Mouse (Mus musculus) heart, adult 2 months (tissue): ENCODE results near the gene Spag16. TPM values are rescaled to one million over a fixed set of nuclear protein-coding genes. Genes with fewer than 3 reads are reported as not detected.

Experiments used
- DNase-seq, 2 experiments: peaks; one replicate each; pipeline ENCODE4 v3.0.0; 2021
- H3K27ac ChIP-seq: fragments of 200-600 bp; 2 replicates; pipeline ENCODE4 v1.8.1; 2022
- H3K27me3 ChIP-seq: fragments of 200-500 bp; 2 replicates; pipeline ENCODE4 v1.6.1; 2012; ENCODE audit warnings: mild to moderate bottlenecking, low read length, inconsistent platforms, mixed read lengths; ENCODE audit not compliant: control insufficient read depth, insufficient read depth
- H3K36me3 ChIP-seq: fragments of 200-500 bp; 2 replicates; pipeline ENCODE4 v1.6.1; 2012; ENCODE audit warnings: low read length, inconsistent platforms; ENCODE audit not compliant: control insufficient read depth, insufficient read depth
- H3K4me1 ChIP-seq: fragments of 200-500 bp; 2 replicates; pipeline ENCODE4 v1.6.1; 2011; ENCODE audit warnings: low read length; ENCODE audit not compliant: control insufficient read depth, insufficient read depth
- H3K4me3 ChIP-seq: fragments of 200-600 bp; 2 replicates; pipeline ENCODE4 v1.8.1; 2022
- H3K79me2 ChIP-seq: fragments of 200-500 bp; replicated peaks from 2 replicates; pipeline ENCODE4 v1.6.1; 2012; ENCODE audit warnings: mild to moderate bottlenecking, inconsistent platforms, low read length, moderate library complexity, mixed read lengths; ENCODE audit not compliant: control insufficient read depth, insufficient read depth
- H3K9ac ChIP-seq: fragments of 200-500 bp; 2 replicates; pipeline ENCODE4 v1.6.1; 2012; ENCODE audit warnings: low read depth, mild to moderate bottlenecking, control low read depth, inconsistent platforms, low read length, mixed read lengths
- CTCF ChIP-seq: fragments of 200-600 bp; IDR thresholded peaks from 2 replicates; pipeline ENCODE4 v1.8.1; 2022; ENCODE audit warnings: antibody characterized with exemption, mild to moderate bottlenecking, moderate library complexity
- EP300 ChIP-seq: fragments of 200-500 bp; IDR thresholded peaks from 2 replicates; pipeline ENCODE4 v1.6.1; 2011; ENCODE audit warnings: low read depth, low read length, control low read depth; ENCODE audit not compliant: insufficient read depth
- POLR2A ChIP-seq: fragments of 200-500 bp; IDR thresholded peaks from 2 replicates; pipeline ENCODE4 v1.6.1; 2011; ENCODE audit warnings: mild to moderate bottlenecking, low read depth, low read length, control low read depth; ENCODE audit not compliant: insufficient read depth
- WGBS: fragments of 180-500 bp; shearing (Covaris S2); methylation state at CpG from one replicate; pipeline ENCODE4 v1.1.7; 2018; 5-methylcytosine and 5-hydroxymethylcytosine counted together
- intact Hi-C: fragments of 180-260 bp; cut with DNase I; formaldehyde crosslinking; loops from one replicate; pipeline ENCODE4 v1.15.1; 2025
- polyA plus RNA-seq: library from polyadenylated mRNA; depleted of rRNA; stranded (reverse); fragments of >200 nt; gene quantifications from 2 replicates; pipeline ENCODE4 v1.2.3, GENCODE M21; 2012
- total RNA-seq, 2 experiments: library from RNA; stranded (reverse); gene quantifications; 2 replicates each; pipeline ENCODE4 v1.2.3; 2021

The Spag16 gene
- total and polyA plus RNA-seq, 3 experiments = 0.47 TPM; not detected in 2

DNA sequence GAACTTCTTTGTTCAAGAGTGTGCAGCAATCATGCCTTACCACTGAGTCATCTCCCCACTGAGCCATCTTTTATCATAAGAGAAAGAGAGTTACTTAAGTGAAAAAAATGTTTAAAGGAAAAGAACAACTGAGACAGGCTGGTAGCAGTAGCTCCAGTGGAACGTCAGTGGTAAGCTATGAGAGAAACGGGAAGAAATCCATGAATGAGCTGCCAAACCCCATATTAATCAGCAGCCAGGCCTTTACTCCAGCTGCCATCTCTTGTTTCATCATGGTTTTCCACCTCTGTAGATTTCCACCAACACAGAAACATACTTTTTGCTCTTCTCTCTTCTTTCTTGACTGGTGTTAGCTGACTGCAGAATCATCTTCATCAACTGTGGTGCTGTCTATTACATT is 308.8 kb downstream of the Spag16 start:
- H3K4me3 ChIP-seq = no peak overlapping the region
- 52% methylated on average over 2 of the region's 2 CpGs for WGBS
- intact Hi-C loops = no loop called here
- no peaks in the 10 kb centered on the region for H3K36me3 ChIP-seq
- no peak for TF ChIP-seq POLR2A
- TF ChIP-seq CTCF = no peak
- no peak for TF ChIP-seq EP300
- no peaks in the 10 kb centered on the region for H3K27me3 ChIP-seq
- no peak for DNase-seq
- no peaks in the 10 kb centered on the region for H3K4me1 ChIP-seq
- H3K9ac ChIP-seq = no peak overlapping the region
- no peaks in the 10 kb centered on the region for H3K79me2 ChIP-seq
- no peak overlapping the region for H3K27ac ChIP-seq

GRCm38 (mm10) chr1:70165343-70166158 is 338.8 kb downstream of the Spag16 start:
- WGBS = 48% methylated on average over 3 of the region's 3 CpGs
- Histone ChIP-seq H3K36me3 (no peaks in the 10 kb centered on the region), H3K4me3 (no peak overlapping the region), H3K9ac (no peak overlapping the region), H3K27me3 (no peaks in the 10 kb centered on the region), H3K27ac (no peak overlapping the region), H3K4me1 (no peaks in the 10 kb centered on the region), H3K79me2 (no peaks in the 10 kb centered on the region)
- TF ChIP-seq EP300 (no peak), CTCF (no peak), POLR2A (no peak)
- no peak for DNase-seq
- intact Hi-C loops = no loop called here

GRCm38 (mm10) chr1:70180123-70180741 is 353.5 kb downstream of the Spag16 start:
- intact Hi-C loops = no loop called here
- Histone ChIP-seq H3K36me3 (no peaks in the 10 kb centered on the region), H3K4me3 (no peak overlapping the region), H3K27me3 (no peaks in the 10 kb centered on the region), H3K79me2 (no peaks in the 10 kb centered on the region), H3K27ac (no peak overlapping the region), H3K9ac (no peak overlapping the region), H3K4me1 (no peaks in the 10 kb centered on the region)
- TF ChIP-seq POLR2A (no peak), EP300 (no peak), CTCF (no peak)
- DNase-seq = no peak
- WGBS = 19% methylated on average over 4 of the region's 4 CpGs

DNA sequence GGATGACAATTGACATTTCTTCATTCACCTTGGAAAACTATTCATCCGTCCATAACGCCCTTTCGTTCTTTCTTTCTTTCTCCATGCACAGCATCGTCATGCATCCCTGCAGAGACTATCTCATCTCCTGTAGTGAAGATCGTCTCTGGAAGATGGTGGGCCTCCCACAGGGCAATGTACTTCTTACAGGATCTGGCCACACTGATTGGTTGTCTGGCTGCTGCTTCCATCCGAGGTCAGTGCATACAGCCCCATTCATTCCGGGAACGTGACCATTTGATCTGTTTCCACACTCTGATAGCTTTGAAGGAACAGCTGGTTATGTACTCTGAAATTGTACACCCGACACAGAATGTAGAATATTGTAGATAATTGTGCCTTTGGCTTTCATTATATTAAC is 438.0 kb downstream of the Spag16 start:
- no peak for TF ChIP-seq CTCF
- no peak for TF ChIP-seq POLR2A
- no peak for TF ChIP-seq EP300
- H3K4me1 ChIP-seq = no peaks in the 10 kb centered on the region
- H3K27ac ChIP-seq = no peak overlapping the region
- no peak overlapping the region for H3K9ac ChIP-seq
- 73% methylated on average over 9 of the region's 9 CpGs for WGBS
- no peaks in the 10 kb centered on the region for H3K79me2 ChIP-seq
- H3K27me3 ChIP-seq = no peaks in the 10 kb centered on the region
- no peak for DNase-seq
- intact Hi-C loops = no loop called here
- no peaks in the 10 kb centered on the region for H3K36me3 ChIP-seq
- H3K4me3 ChIP-seq = no peak overlapping the region

DNA sequence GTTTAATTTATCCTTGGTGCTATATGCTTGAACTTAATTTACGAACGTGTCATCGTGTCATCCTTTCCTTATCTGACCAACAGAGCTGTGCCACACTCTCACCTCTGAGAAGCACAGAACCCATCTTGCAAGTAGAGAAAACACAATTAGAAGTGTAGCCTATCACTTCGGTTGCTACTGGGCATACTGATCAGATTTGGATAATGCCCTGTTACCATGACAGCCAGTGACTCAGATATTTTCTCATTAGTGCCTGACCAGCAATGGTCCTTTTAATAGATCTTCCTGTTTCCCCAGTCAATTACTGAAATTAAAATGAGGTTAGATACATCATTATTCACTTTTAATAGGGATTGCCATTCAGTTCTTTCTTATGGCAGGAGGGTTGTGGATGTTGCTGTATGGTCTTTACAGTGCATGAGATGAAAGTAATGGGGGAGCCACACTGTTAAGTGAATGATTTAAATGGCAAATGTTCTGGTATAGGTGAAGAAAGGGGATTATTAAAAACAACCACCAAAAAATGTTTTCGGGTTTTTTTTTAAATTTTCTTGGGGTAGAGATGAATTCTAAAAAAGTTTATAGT is 439.2 kb downstream of the Spag16 start:
- H3K27ac ChIP-seq = no peak overlapping the region
- TF ChIP-seq CTCF = no peak
- TF ChIP-seq EP300 = no peak
- no peak for TF ChIP-seq POLR2A

DNA sequence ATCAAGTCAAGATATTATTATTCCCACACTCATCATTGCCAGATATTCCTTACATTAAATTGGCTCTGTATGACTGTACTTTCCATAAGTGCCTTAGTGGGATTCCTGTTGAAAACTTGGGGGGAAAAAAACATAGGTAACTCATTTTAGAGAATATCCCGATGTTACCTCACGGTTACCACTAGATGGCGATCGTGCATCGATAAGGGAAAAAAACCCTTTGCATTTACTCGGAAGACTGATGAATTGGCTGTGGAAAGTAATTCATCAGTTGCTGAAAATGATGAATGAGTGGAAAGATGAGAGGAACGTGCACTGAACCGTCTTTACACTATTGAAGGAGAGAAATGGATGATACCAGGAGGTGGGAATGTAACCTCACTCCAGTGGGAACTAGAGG is 443.4 kb downstream of the Spag16 start:
- intact Hi-C loops = no loop called here
- Histone ChIP-seq H3K79me2 (no peaks in the 10 kb centered on the region), H3K4me3 (no peak overlapping the region), H3K9ac (no peak overlapping the region), H3K36me3 (no peaks in the 10 kb centered on the region), H3K4me1 (no peaks in the 10 kb centered on the region), H3K27me3 (no peaks in the 10 kb centered on the region), H3K27ac (no peak overlapping the region)
- TF ChIP-seq EP300 = no peak
- no peak for TF ChIP-seq POLR2A
- peak; percentile 59 for TF ChIP-seq CTCF
- WGBS = 12% methylated on average over 8 of the region's 8 CpGs
- no peak for DNase-seq

More for the DNA sequence above, 439.2 kb downstream of the Spag16 start:
- no peak overlapping the region for H3K9ac ChIP-seq
- DNase-seq = no peak
- no peaks in the 10 kb centered on the region for H3K79me2 ChIP-seq
- H3K4me3 ChIP-seq = no peak overlapping the region
- H3K4me1 ChIP-seq = no peaks in the 10 kb centered on the region
- intact Hi-C loops = no loop called here
- H3K36me3 ChIP-seq = no peaks in the 10 kb centered on the region
- H3K27me3 ChIP-seq = no peaks in the 10 kb centered on the region
- 84% methylated on average over 5 of the region's 5 CpGs for WGBS
